Mouse (Mus musculus): ENCODE measurements at regions not wholly inside any gene's neighbourhood (a gene's known extent, or its start where the extent isn't known, plus 50 kb on each side); places are given as distances from the start of the nearest gene placed in this dataset.

DNA sequence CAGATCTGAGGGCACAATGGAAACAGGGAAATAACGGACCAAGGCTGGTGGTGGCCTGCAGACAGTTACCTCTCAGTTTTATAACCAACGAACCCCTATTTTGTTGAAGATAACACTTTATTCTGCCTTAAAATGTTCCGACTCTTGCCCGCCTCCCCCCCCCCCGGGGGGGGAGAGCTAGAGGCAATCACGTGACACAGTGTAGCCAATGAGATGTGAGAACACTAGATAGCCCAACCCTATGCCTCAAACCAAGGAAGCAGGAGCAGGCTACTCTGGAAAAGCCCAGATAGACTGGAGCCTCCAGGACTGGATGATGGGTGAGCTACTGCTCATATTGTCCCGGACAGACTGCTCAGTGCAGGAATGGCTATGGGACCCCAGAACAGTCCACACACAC, 272.9 kb downstream of the Ptpru start:
- no peak for TF ChIP-seq CTCF (IDR thresholded peaks at IDR 0.05; ENCODE audit: control insufficient read depth, insufficient read depth, low read length)
- no peak for TF ChIP-seq POLR2A (IDR thresholded peaks at IDR 0.05; ENCODE audit: borderline replicate concordance, control insufficient read depth, low read depth, low read length)

All from bone marrow, adult 2 months (tissue).